Mouse (Mus musculus) CH12.LX (cell line): Measurements from ENCODE around the gene Olfr93. TPM values are rescaled to one million over a fixed set of nuclear protein-coding genes. Genes with fewer than 3 reads are reported as not detected.

Experiments
- DNase-seq: peaks from one replicate; pipeline ENCODE4 v3.0.0-alpha.2; 2013; ENCODE audit errors: extremely low read depth
- H3K27ac ChIP-seq: 2 replicates; pipeline ENCODE4 v1.5.1; 2012; ENCODE audit warnings: low read depth, mild to moderate bottlenecking, control low read depth, moderate library complexity; ENCODE audit not compliant: insufficient read depth
- H3K27me3 ChIP-seq: replicated peaks from 2 replicates; pipeline ENCODE3; 2012; ENCODE audit warnings: inconsistent platforms
- H3K36me3 ChIP-seq, 2 experiments: replicated peaks in 1 of 2; 2 replicates each; pipeline versions ENCODE3 to v1.6.1; 2012; ENCODE audit warnings: inconsistent platforms in 1 of 2, low read length in 1 of 2, mild to moderate bottlenecking in 1 of 2, mixed read lengths in 1 of 2, moderate library complexity in 1 of 2; ENCODE audit not compliant: control insufficient read depth in 1 of 2, insufficient read depth in 1 of 2
- H3K4me1 ChIP-seq, 2 experiments: 2 replicates each; pipeline ENCODE4 v1.6.1; 2012; ENCODE audit warnings: inconsistent platforms in 1 of 2, moderate library complexity in 1 of 2; ENCODE audit not compliant: insufficient read depth in 2 of 2, control insufficient read depth in 1 of 2
- H3K4me2 ChIP-seq: 2 replicates; pipeline ENCODE4 v1.6.1; 2012; ENCODE audit warnings: low read depth, mild to moderate bottlenecking, control low read depth; ENCODE audit not compliant: poor library complexity, insufficient read depth, severe bottlenecking
- H3K4me3 ChIP-seq, 3 experiments: fragments of 150-350 bp in 1 of 3; sonication (generic) in 1 of 3; replicated peaks in 1 of 3; 2 replicates each; pipeline versions ENCODE3 to v1.5.1; 2011 to 2012; ENCODE audit warnings: low read depth in 2 of 3, low read length in 2 of 3, mild to moderate bottlenecking in 2 of 3, moderate library complexity in 2 of 3, control low read depth in 1 of 3, improper control_type of control experiment in 1 of 3, inconsistent platforms in 1 of 3, mixed read lengths in 1 of 3; ENCODE audit not compliant: poor library complexity in 1 of 3
- H3K79me2 ChIP-seq: replicated peaks from 2 replicates; pipeline ENCODE4 v1.6.1; 2012; ENCODE audit warnings: mild to moderate bottlenecking, moderate library complexity; ENCODE audit not compliant: control insufficient read depth, poor library complexity, insufficient read depth, severe bottlenecking; ENCODE audit errors: extremely low read depth
- H3K9ac ChIP-seq: 2 replicates; pipeline ENCODE4 v1.6.1; 2012; ENCODE audit warnings: low read depth, mild to moderate bottlenecking, control low read depth, moderate library complexity; ENCODE audit not compliant: insufficient read depth
- H3K9me3 ChIP-seq: replicated peaks from 2 replicates; pipeline ENCODE3; 2012; ENCODE audit warnings: low read length, inconsistent platforms, mixed read lengths
- CHD1 ChIP-seq: IDR thresholded peaks from 2 replicates; pipeline ENCODE4 v1.6.1; 2012; ENCODE audit warnings: low read depth, low read length, improper control_type of control experiment, inconsistent platforms
- CTCF ChIP-seq, 2 experiments: IDR thresholded peaks in 1 of 2; conservative IDR thresholded peaks in 1 of 2; 2 replicates each; pipeline ENCODE4 v1.5.1; 2011 to 2012; ENCODE audit warnings: low read depth in 2 of 2, low read length in 2 of 2, improper control_type of control experiment in 1 of 2, inconsistent platforms in 1 of 2, mild to moderate bottlenecking in 1 of 2, moderate library complexity in 1 of 2
- ETS1 ChIP-seq: conservative IDR thresholded peaks from 2 replicates; pipeline ENCODE4 v1.6.1; 2012; ENCODE audit warnings: low read depth, mild to moderate bottlenecking, inconsistent platforms, low read length, improper control_type of control experiment, moderate library complexity
- GABPA ChIP-seq: IDR thresholded peaks from 2 replicates; pipeline ENCODE4 v1.6.1; 2012; ENCODE audit warnings: low read depth, low read length, improper control_type of control experiment, inconsistent platforms; ENCODE audit not compliant: insufficient replicate concordance
- HCFC1 ChIP-seq: IDR thresholded peaks from 2 replicates; pipeline ENCODE4 v1.6.1; 2012; ENCODE audit warnings: low read depth, mild to moderate bottlenecking, inconsistent platforms, low read length, improper control_type of control experiment
- IRF4 ChIP-seq: IDR thresholded peaks from 2 replicates; pipeline ENCODE4 v1.6.1; 2014; ENCODE audit warnings: low read depth, mild to moderate bottlenecking, inconsistent platforms, low read length, improper control_type of control experiment
- JUN ChIP-seq: IDR thresholded peaks from 2 replicates; pipeline ENCODE4 v1.6.1; 2011; ENCODE audit warnings: low read depth, mild to moderate bottlenecking, low read length, improper control_type of control experiment, moderate library complexity; ENCODE audit not compliant: insufficient read depth
- JUND ChIP-seq: conservative IDR thresholded peaks from 2 replicates; pipeline ENCODE4 v1.6.1; 2011; ENCODE audit warnings: low read depth, low read length, improper control_type of control experiment
- KAT2A ChIP-seq: IDR thresholded peaks from 2 replicates; pipeline ENCODE4 v1.6.1; 2012; ENCODE audit warnings: low read length, improper control_type of control experiment, inconsistent platforms; ENCODE audit not compliant: insufficient replicate concordance
- MAFK ChIP-seq: IDR thresholded peaks from 2 replicates; pipeline ENCODE4 v1.6.1; 2011; ENCODE audit warnings: low read length, improper control_type of control experiment; ENCODE audit not compliant: insufficient replicate concordance
- MAX ChIP-seq: IDR thresholded peaks from 2 replicates; pipeline ENCODE4 v1.6.1; 2011; ENCODE audit warnings: low read length, improper control_type of control experiment
- MAZ ChIP-seq: IDR thresholded peaks from 2 replicates; pipeline ENCODE4 v1.6.1; 2012; ENCODE audit warnings: low read depth, mild to moderate bottlenecking, inconsistent platforms, low read length, improper control_type of control experiment, moderate library complexity
- MEF2A ChIP-seq: IDR thresholded peaks from 2 replicates; pipeline ENCODE4 v1.6.1; 2014; ENCODE audit warnings: low read depth, mild to moderate bottlenecking, inconsistent platforms, low read length, improper control_type of control experiment, borderline replicate concordance
- MXI1 ChIP-seq: IDR thresholded peaks from 2 replicates; pipeline ENCODE4 v1.6.1; 2011; ENCODE audit warnings: mild to moderate bottlenecking, low read depth, low read length, improper control_type of control experiment
- MYC ChIP-seq: IDR thresholded peaks from 2 replicates; pipeline ENCODE4 v1.6.1; 2011; ENCODE audit warnings: low read depth, mild to moderate bottlenecking, improper control_type of control experiment, low read length
- NELFE ChIP-seq: IDR thresholded peaks from 2 replicates; pipeline ENCODE4 v1.6.1; 2011; ENCODE audit warnings: low read depth, low read length, improper control_type of control experiment
- PAX5 ChIP-seq: IDR thresholded peaks from 2 replicates; pipeline ENCODE4 v1.6.1; 2012; ENCODE audit warnings: low read length, inconsistent platforms, mixed read lengths
- POLR2AphosphoS2 ChIP-seq: IDR thresholded peaks from 2 replicates; pipeline ENCODE4 v1.6.1; 2011; ENCODE audit warnings: low read depth, low read length, improper control_type of control experiment
- RAD21 ChIP-seq: IDR thresholded peaks from 2 replicates; pipeline ENCODE4 v1.6.1; 2011; ENCODE audit warnings: low read depth, mild to moderate bottlenecking, low read length, improper control_type of control experiment, moderate library complexity
- RCOR1 ChIP-seq: conservative IDR thresholded peaks from 2 replicates; pipeline ENCODE4 v1.6.1; 2012; ENCODE audit warnings: low read depth, mild to moderate bottlenecking, inconsistent platforms, low read length, improper control_type of control experiment
- UBTF ChIP-seq: IDR thresholded peaks from 2 replicates; pipeline ENCODE4 v1.6.1; 2012; ENCODE audit warnings: low read depth, mild to moderate bottlenecking, inconsistent platforms, low read length, improper control_type of control experiment, moderate library complexity
- USF1 ChIP-seq: IDR thresholded peaks from 2 replicates; pipeline ENCODE4 v1.6.1; 2014; ENCODE audit warnings: low read depth, mild to moderate bottlenecking, inconsistent platforms, low read length, improper control_type of control experiment
- USF2 ChIP-seq: conservative IDR thresholded peaks from 2 replicates; pipeline ENCODE4 v1.6.1; 2011; ENCODE audit warnings: low read depth, low read length, improper control_type of control experiment
- ZC3H11A ChIP-seq: IDR thresholded peaks from 2 replicates; pipeline ENCODE4 v1.6.1; 2012; ENCODE audit warnings: low read depth, mild to moderate bottlenecking, inconsistent platforms, low read length, improper control_type of control experiment
- ZKSCAN1 ChIP-seq: IDR thresholded peaks from 2 replicates; pipeline ENCODE4 v1.6.1; 2012; ENCODE audit warnings: low read depth, inconsistent platforms, low read length, improper control_type of control experiment, borderline replicate concordance
- dilution Hi-C: fragments of 300-500 bp; cut with MboI; formaldehyde crosslinking; loops from 2 replicates; pipeline ENCODE4 v1.14.3; 2020; ENCODE audit warnings: low sequenced_read_pairs; ENCODE audit not compliant: extremely low pct_unique_long_range_greater_than_20kb, extremely low pct_ligation_motif_present
- in situ Hi-C: fragments of 300-500 bp; cut with MboI; formaldehyde crosslinking; loops from 3 replicates; pipeline ENCODE4 v1.14.3; 2019; ENCODE audit warnings: low sequenced_read_pairs, low pct_ligation_motif_present, low pct_unique_long_range_greater_than_20kb, mixed read lengths
- polyA plus RNA-seq: library from polyadenylated mRNA; unstranded; fragments of >175 nt; gene quantifications from 2 replicates; pipeline ENCODE4 v1.2.1, GENCODE M21; 2012; ENCODE audit warnings: low read depth; ENCODE audit not compliant: insufficient read length
- total RNA-seq, 2 experiments: library from RNA; depleted of rRNA; stranded (reverse); fragments of 300-350 nt in 1 of 2; fragments of >200 nt in 1 of 2; gene quantifications; 2 replicates each; pipeline ENCODE4 v1.2.3; 2012 to 2014

Gene Olfr93
- total and polyA plus RNA-seq, 3 experiments: not detected

DNA sequence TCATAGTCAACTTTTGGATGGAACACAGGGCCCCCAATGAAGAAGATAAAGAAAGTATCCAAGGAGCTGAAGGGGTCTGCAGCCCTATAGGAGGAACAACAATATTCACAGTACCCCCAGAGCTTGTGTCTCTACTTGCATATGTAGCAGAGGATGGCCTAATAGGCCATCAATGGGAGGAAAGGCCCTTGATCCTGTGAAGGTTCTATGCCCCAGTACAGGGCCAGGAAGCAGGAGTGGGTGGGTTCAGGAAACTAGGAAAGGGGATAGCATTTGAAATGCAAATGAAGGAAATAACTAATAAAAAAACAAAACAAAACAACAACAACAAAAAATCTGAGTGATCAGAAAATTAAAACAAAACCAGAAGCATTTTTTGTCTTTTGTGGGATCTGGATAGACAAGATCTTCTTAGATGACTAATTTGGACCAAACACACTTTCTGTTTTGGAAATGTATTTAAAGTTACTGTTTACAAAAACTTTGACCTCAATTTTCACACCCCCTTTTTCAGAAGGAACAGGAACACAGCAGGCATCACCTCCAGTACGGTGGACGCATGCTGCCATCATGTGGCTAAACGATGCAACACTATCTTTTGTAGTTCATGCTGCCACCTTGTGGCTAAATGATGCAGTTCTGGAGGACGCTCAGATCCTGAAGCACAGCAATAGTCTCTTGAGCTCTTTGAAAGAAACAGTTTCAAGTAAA lies 42.1 kb upstream of the Olfr93 start (continued):
- no peak for TF ChIP-seq CHD1
- no peak; the same call in 1 of the 2 replicates for TF ChIP-seq MYC

DNA sequence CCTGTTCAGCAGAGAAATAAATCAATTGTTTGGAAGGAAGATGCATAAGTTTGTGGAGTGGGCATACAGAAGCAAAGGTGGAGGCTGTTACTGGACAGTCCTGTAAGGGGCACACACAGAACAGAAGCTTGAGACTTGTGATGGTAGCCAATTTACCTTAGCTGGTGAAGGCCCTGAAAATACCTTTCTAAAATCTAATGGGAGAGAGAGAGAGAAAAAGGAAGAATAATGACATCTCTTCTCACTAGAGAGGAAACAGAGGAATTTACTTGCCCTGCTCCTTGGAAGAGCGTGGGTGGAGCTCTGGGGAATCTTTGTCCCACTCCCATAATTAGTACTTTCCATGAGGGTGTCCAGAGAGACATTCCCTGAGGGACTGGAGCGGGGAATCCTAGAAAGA lies 39.6 kb upstream of the Olfr93 start, which contains the start of gene Olfr94:
Olfr94 (minus strand) TSS at position 101 of the 400 bp plus-strand sequence.
- dilution Hi-C loops: no loop called here
- Histone ChIP-seq H3K27me3 (peaks cover 4% of the 10 kb centered on the region), H3K4me1 (no peaks in the 10 kb centered on the region), H3K4me2 (no peak within 1 kb of the TSS), H3K79me2 (no peaks in the 10 kb centered on the region), H3K9me3 (peaks cover 4% of the 10 kb centered on the region), H3K4me3 (no peak within 1 kb of the TSS), H3K9ac (no peak within 1 kb of the TSS), H3K27ac (no peak within 1 kb of the TSS), H3K36me3 (no peaks in the 10 kb centered on the region)
- no peak for DNase-seq
- TF ChIP-seq RAD21: no peak
- no peak for TF ChIP-seq JUN
- TF ChIP-seq GABPA: no peak
- TF ChIP-seq CHD1: no peak
- TF ChIP-seq PAX5: no peak
- no peak for TF ChIP-seq KAT2A
- no peak for TF ChIP-seq MAX
- no peak for TF ChIP-seq MAZ
- TF ChIP-seq JUND: no peak
- TF ChIP-seq ZKSCAN1: no peak
- TF ChIP-seq RCOR1: no peak
- no peak for TF ChIP-seq ETS1
- no peak for TF ChIP-seq MAFK
- in situ Hi-C loops: loop anchor here (5.0 to 10.0 kb wide), 2 partner anchors 124 to 286 kb away; no protein-coding TSS in a partner anchor

DNA sequence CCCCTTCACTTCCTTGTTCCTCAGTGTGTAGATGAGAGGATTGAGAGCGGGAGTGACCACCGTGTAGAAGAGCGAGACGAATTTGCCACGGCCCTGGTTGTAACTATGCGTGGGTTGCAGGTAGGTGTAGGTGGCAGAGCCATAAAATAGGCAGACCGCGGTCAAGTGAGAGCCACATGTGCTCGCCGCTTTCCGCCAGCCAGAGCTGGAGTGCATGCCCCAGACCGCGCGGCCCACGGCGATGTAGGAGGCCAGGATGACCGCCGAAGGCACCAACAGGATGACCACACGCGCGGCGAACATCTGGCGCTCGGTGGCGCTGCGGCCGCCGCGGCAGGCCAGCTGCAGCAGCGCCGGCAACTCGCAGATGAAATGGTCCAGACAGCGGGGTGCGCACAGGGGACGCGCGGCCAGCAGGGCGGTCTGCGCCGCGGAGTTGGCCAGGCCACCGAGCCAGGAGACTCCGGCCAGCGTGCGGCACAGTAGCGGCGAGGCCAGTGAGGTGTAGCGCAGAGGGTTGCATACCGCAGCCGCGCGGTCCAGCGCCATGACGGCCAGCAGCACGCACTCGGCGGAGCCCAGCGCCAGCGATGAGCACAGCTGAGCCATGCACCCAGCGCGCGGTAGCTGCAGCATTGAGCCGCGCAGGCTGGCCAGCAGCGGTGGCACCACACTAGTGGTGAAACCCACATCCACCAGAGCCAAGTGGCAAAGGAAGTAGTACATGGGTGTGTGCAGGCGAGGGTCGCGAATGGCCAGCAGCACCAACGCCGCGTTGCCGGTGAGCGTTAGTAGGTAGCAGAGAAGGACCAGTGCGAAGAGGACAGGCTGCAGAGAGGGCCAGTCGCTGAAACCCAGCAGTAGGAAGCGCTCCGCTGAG lies 35.8 kb upstream of the Olfr93 start:
- H3K36me3 ChIP-seq: no peaks in the 10 kb centered on the region
- DNase-seq: no peak
- no peak overlapping the region for H3K27ac ChIP-seq
- dilution Hi-C loops: no loop called here
- TF ChIP-seq RAD21 (no peak), PAX5 (no peak), HCFC1 (no peak), IRF4 (no peak), POLR2AphosphoS2 (no peak), CTCF (conservative IDR thresholded peaks at IDR 0.05 in 1 of 2, IDR thresholded peaks at IDR 0.05 in 1 of 2; ENCODE audit: low read depth in 2 of 2, low read length in 2 of 2) (no peak), RCOR1 (no peak), CHD1 (no peak), ZKSCAN1 (no peak), UBTF (no peak), MXI1 (no peak), USF2 (no peak), MAFK (no peak), USF1 (no peak), KAT2A (no peak), MEF2A (no peak), GABPA (no peak), ZC3H11A (no peak), NELFE (no peak)
- no peak overlapping the region for H3K4me3 ChIP-seq
- H3K4me1 ChIP-seq: no peaks in the 10 kb centered on the region; a peak in 1 of 4 replicates
- H3K4me2 ChIP-seq: no peak overlapping the region
- H3K27me3 ChIP-seq: peaks cover 2% of the 10 kb centered on the region
- in situ Hi-C loops: no loop called here
- no peak overlapping the region for H3K9ac ChIP-seq
- H3K79me2 ChIP-seq: no peaks in the 10 kb centered on the region
- peaks cover 4% of the 10 kb centered on the region for H3K9me3 ChIP-seq
